Mouse (Mus musculus) forebrain, embryonic 10.5 days (tissue): ENCODE measurements around the gene Gnpnat1. TPM values are rescaled to one million over a fixed set of nuclear protein-coding genes. Genes with fewer than 3 reads are reported as not detected.

Experiments used
- microRNA-seq: library from miRNA; unstranded; fragments of <30 nt; microRNA quantifications from one replicate; pipeline ENCODE4, GENCODE M21; 2017
- polyA plus RNA-seq: library from polyadenylated mRNA; unstranded; fragments of >200 nt; fragmentation: Nextera tagmentation; extraction: Ambion mirVana; gene quantifications from 2 replicates; pipeline ENCODE4 v1.2.1, GENCODE M21; 2016

Gene Gnpnat1
- polyA plus RNA-seq, 1 experiment from 2014 or later: 41.1 TPM

Small RNAs within 50 kb of the gene (microRNA-seq; reads per million reads assigned to microRNA genes)
- not detected for gene Gm25353

Other genes with a start within 250 kb of the Gnpnat1 start
- 3.3 and 4.5 TPM in 2 replicates for gene Gpr137c, start 185.2 kb downstream of the Gnpnat1 start, polyA plus RNA-seq
- gene Txndc16, start 184.6 kb downstream of the Gnpnat1 start, polyA plus RNA-seq: 13.2 and 14.0 TPM in 2 replicates
- gene Ero1l, start 86.1 kb downstream of the Gnpnat1 start, polyA plus RNA-seq: 32.0 and 37.1 TPM in 2 replicates
- 211 and 220 TPM in 2 replicates for gene Psmc6, start 75.1 kb downstream of the Gnpnat1 start, polyA plus RNA-seq
- gene Styx, start 53.8 kb downstream of the Gnpnat1 start, polyA plus RNA-seq: 37.0 and 38.2 TPM in 2 replicates
- gene Fermt2, start 125.2 kb upstream of the Gnpnat1 start, polyA plus RNA-seq: 75.7 and 77.6 TPM in 2 replicates